Mouse (Mus musculus): ENCODE data around the gene Sectm1a. TPM values are rescaled to one million over a fixed set of nuclear protein-coding genes. Genes with fewer than 3 reads are reported as not detected.

Sectm1a gene
- total RNA-seq, 2 experiments from 2014 or later = not detected

DNA sequence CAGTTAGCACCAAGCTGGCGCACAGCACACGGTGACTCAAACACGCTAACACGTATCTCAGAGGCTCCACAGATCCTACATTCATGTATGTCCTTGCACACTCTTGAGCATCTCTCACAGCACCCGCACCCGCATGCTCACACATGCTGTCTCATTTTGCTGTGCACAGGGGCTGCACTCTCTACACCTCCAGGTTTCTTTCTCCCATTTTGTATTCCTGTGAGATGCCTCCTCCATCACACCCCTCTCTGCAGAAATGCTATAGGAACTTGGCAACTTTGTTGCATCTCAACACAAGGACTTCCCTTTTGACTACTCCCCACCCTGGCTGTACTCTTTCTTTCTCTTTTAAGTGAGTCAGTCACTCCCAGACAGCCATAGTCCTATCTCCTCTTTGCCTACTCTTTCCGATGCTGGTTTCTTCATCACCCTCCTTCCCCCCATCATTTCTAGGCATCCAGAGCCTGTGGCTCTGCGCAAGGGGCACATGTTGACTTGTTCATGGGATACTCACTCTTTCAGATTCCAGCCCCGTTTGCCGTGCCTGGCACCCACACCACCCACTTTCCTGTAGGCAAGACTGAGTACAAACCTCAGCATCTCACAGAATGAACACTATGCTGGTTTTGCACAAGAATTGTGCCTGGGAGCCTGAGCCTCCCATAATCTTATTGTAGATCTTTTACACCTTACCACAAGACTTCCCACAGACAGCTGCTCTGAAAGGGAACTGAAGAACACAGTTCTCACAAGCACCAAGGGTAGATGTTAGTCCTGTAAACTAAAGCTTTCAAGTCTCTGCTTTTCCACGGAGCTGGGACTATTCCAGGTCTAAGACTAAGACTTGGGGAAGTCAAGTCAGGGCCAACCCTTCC is 42.4 kb downstream of the Sectm1a start:
- TF ChIP-seq CTCF (IDR thresholded peaks at IDR 0.05) = no peak
- Histone ChIP-seq H3K27ac (no peak overlapping the region), H3K4me3 (no peak overlapping the region)
- DNase-seq = no peak
- intact Hi-C loops (cut with DNase I) = no loop called here

DNA sequence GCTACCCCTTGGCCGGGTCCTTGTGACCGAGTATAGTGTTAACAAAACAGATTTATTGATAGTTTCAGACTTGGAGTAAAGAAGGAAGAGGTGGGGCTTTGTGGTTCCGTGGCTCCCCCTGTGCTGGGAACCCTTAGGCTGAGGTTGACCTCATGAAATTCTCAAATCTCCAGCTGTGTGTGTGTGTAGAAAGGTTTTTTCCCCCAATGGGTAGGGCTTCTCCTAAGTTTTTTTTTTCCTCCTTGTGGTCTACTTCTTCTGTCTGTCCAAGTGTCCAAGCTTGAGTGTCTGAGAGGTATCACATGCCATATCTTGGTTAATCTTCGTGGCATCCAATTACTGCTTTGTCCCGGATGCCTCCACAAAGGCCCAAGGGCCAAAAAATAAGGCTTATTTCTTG is 47.9 kb downstream of the Sectm1a start:
- Histone ChIP-seq H3K27ac (no peak overlapping the region), H3K4me3 (no peak overlapping the region)
- no peak for DNase-seq
- intact Hi-C loops (cut with DNase I) = no loop called here
- no peak for TF ChIP-seq CTCF (IDR thresholded peaks at IDR 0.05)

DNA sequence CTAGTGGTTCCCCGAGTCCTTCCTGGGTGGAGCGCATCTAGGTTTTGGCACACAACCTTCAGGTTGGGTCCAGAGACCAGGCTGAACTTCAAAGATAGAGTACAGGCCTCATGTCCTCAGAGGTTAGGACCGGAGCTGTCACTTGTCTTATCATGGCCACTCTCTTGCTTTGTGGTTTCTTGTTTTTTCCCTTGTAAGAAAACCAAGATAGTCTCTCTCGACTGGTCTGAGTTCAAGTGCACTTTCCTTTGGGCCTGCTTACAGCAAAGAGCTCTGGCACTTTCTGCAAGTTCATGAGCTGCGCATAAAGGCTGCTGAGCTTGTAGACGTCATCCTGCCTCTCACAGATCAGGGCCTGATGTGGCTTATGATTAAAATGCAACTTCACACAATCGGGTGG is 53.8 kb downstream of the Sectm1a start:
- intact Hi-C loops (cut with DNase I) = no loop called here
- H3K27ac ChIP-seq = no peak overlapping the region
- no peak for DNase-seq
- no peak overlapping the region for H3K4me3 ChIP-seq
- TF ChIP-seq CTCF (IDR thresholded peaks at IDR 0.05) = no peak

DNA sequence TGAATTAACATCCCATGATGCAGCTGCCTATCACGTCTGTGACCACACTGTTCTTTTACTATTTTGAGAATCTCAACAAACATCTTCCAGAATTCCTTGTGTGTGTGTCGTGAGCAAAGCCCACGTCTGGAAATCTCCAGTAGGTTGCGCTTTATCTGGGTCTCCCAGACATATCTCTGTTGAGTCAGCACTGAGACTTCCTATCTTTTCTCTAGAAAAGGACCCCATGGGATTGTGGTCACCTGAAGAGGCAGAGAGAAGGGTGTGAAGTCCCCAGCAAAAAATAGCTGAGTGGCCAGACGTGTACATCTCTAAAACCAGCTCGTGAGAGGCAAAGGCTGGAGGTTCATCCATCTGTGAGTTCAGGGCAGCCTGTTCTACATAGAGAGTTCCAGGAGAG is 56.9 kb downstream of the Sectm1a start:
- no peak for DNase-seq
- no peak overlapping the region for H3K27ac ChIP-seq
- TF ChIP-seq CTCF (IDR thresholded peaks at IDR 0.05) = no peak
- H3K4me3 ChIP-seq = no peak overlapping the region
- intact Hi-C loops (cut with DNase I) = no loop called here

DNA sequence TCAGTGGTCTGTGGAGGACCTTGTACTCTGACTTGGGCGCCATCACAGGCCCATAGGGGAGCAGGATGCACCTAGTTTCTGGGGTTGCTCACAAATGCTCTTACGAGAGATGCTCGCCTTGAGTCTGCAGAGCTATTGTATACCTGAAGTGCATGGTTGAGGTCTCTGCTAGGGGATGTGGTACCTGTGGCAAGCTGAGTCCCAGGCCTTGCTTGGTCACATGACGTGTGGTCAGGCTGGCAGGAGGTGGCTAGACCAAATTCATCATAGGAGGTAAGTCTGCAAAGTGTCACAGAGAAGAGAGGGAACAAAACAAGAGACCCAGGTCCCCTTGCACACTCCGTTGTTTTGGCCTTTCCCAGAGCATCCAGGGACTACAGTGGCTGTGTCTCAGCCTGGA is 61.5 kb downstream of the Sectm1a start:
- DNase-seq = no peak
- Histone ChIP-seq H3K4me3 (no peak overlapping the region), H3K27ac (no peak overlapping the region)
- TF ChIP-seq CTCF (IDR thresholded peaks at IDR 0.05) = no peak
- intact Hi-C loops (cut with DNase I) = loop anchor here (2.0 to 5.0 kb wide), 2 partner anchors 21 to 183 kb away; partner anchors contain the start of genes Hexdc and Ogfod3

DNA sequence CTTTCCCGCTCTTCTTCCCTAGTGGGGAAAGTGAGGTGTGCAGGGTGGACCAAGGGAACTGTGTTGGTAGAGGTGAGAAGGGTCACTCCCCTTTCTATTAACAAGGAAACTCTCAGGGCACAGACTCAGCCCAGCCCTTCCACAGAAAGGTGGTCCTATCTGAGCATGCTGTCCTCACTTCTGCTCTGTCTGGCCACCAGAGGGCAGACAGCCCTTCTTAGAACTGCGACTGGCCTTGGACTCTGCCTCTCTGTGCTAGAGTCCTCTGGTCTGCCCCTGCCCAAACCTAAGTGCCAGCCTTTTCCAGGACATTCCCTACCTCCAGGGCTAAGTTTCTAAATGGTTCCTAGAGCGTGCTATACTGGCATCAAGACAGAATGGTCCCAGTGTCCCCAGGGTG is 63.3 kb downstream of the Sectm1a start:
- TF ChIP-seq CTCF (IDR thresholded peaks at IDR 0.05) = peak; percentile 81
- Histone ChIP-seq H3K4me3 (no peak overlapping the region), H3K27ac (no peak overlapping the region)
- intact Hi-C loops (cut with DNase I) = loop anchor here (2.0 to 5.0 kb wide), 2 partner anchors 23 to 185 kb away; partner anchors contain the start of genes Hexdc and Ogfod3
- peak; percentile 73 for DNase-seq

Other genes starting within 250 kb of the Sectm1a start
- 1 to 10 TPM; 3.4 to 3.6 TPM for gene Ccdc57, start 148.3 kb downstream of the Sectm1a start, total RNA-seq (2021)
- 100 to 1,000 TPM; 295 to 479 TPM for gene Slc16a3, start 132.7 kb downstream of the Sectm1a start, total RNA-seq (2021)
- 10 to 100 TPM; 50.0 to 53.7 TPM for gene Csnk1d, start 89.9 kb downstream of the Sectm1a start, total RNA-seq (2021)
- gene Cd7, start 41.8 kb downstream of the Sectm1a start, total RNA-seq (2021) = not detected
- not detected for gene Sectm1b, start 17.7 kb downstream of the Sectm1a start, total RNA-seq (2021)
- not detected for gene Tex19.2, start 37.5 kb upstream of the Sectm1a start, total RNA-seq (2021)
- gene Tex19.1, start 64.9 kb upstream of the Sectm1a start, total RNA-seq (2021) = not detected
- 1 to 10 TPM; 1.4 to 3.1 TPM for gene Uts2r, start 79.1 kb upstream of the Sectm1a start, total RNA-seq (2021)
- 1 to 10 TPM; 7.5 to 9.6 TPM for gene Hexdc, start 123.2 kb upstream of the Sectm1a start, total RNA-seq (2021)
- 10 to 100 TPM; 11.4 to 14.1 TPM for gene Ogfod3, start 123.5 kb upstream of the Sectm1a start, total RNA-seq (2021)
- 1 to 10 TPM; 3.3 to 3.6 TPM for gene Cybc1, start 148.1 kb upstream of the Sectm1a start, total RNA-seq (2021)
- gene Narf, start 156.0 kb upstream of the Sectm1a start, total RNA-seq (2021) = 100 to 1,000 TPM; 106 to 133 TPM
- gene Foxk2, start 178.8 kb upstream of the Sectm1a start, total RNA-seq (2021) = 10 to 100 TPM; 30.1 to 32.9 TPM